Mouse (Mus musculus) forelimb bud, embryonic 11.5 days (tissue): Measurements from ENCODE around the gene Lin52.
A peak's percentile ranks its signal among the peaks of the same experiment; 100 is the strongest.

Experiments used
- DNase-seq: peaks from one replicate; pipeline ENCODE4 v3.0.0-alpha.2; 2012; ENCODE audit warnings: low read depth, low spot score

Gene Lin52

GRCm38 (mm10) chr12:84450718-84451646 lies at the start of gene Lin52, which contains the start of gene Aldh6a1:
Gene Lin52, plus strand, starts transcription at chr12:84451422.
Gene Aldh6a1, minus strand, starts transcription at chr12:84451004.
- peak; percentile 100 for DNase-seq

- DNase-seq: no peak
Measured at GRCm38 (mm10) chr12:84402923-84403322, 48.3 kb upstream of the Lin52 start.

- DNase-seq: no peak
Measured at GRCm38 (mm10) chr12:84404541-84404940, 46.7 kb upstream of the Lin52 start.

- DNase-seq: no peak
Measured at GRCm38 (mm10) chr12:84407259-84407658, 44.0 kb upstream of the Lin52 start.

- DNase-seq: peak; percentile 5
Measured at GRCm38 (mm10) chr12:84407874-84408818, 43.1 kb upstream of the Lin52 start.

- DNase-seq: peak; percentile 83
Measured at GRCm38 (mm10) chr12:84408819-84409507, 42.3 kb upstream of the Lin52 start, which contains the start of the genes Entpd5 and Bbof1. Gene Entpd5, minus strand, starts transcription at chr12:84409029. Gene Bbof1, plus strand, starts transcription at chr12:84409071.

- DNase-seq: peak; percentile 90
Measured at GRCm38 (mm10) chr12:84416834-84417604, 34.2 kb upstream of the Lin52 start, which contains the start of gene Rnf113a2. Gene Rnf113a2, plus strand, starts transcription at chr12:84417196.

- no peak for DNase-seq
Measured at GRCm38 (mm10) chr12:84417605-84417922, 33.7 kb upstream of the Lin52 start.

- no peak for DNase-seq
Measured at GRCm38 (mm10) chr12:84423990-84424389, 27.2 kb upstream of the Lin52 start.

- DNase-seq: no peak
Measured at GRCm38 (mm10) chr12:84429825-84430224, 21.4 kb upstream of the Lin52 start.

- DNase-seq: no peak
Measured at GRCm38 (mm10) chr12:84438697-84439096, 12.5 kb upstream of the Lin52 start.

GRCm38 (mm10) chr12:84442526-84442925 lies 8.7 kb upstream of the Lin52 start:
- DNase-seq: no peak

- no peak for DNase-seq
Measured at GRCm38 (mm10) chr12:84447386-84447785, 3.8 kb upstream of the Lin52 start.

- DNase-seq: no peak
Measured at GRCm38 (mm10) chr12:84448181-84448580, 3.0 kb upstream of the Lin52 start.

- DNase-seq: no peak
Measured at GRCm38 (mm10) chr12:84449887-84450286, 1.3 kb upstream of the Lin52 start.

GRCm38 (mm10) chr12:84450351-84450717 lies 888 bp upstream of the Lin52 start:
- peak; percentile 3 for DNase-seq

- no peak for DNase-seq
Measured at GRCm38 (mm10) chr12:84451801-84452200, 579 bp downstream of the Lin52 start.

GRCm38 (mm10) chr12:84456911-84457310 lies 5.7 kb downstream of the Lin52 start:
- no peak for DNase-seq

GRCm38 (mm10) chr12:84459845-84460244 lies 8.6 kb downstream of the Lin52 start:
- no peak for DNase-seq

GRCm38 (mm10) chr12:84461416-84461815 lies 10.2 kb downstream of the Lin52 start:
- no peak for DNase-seq

- no peak for DNase-seq
Measured at GRCm38 (mm10) chr12:84462856-84463255, 11.6 kb downstream of the Lin52 start.
